Mouse (Mus musculus) myocyte (in vitro differentiated cells): ENCODE measurements at regions not wholly inside any gene's neighbourhood (a gene's known extent, or its start where the extent isn't known, plus 50 kb on each side); places are given as distances from the start of the nearest gene placed in this dataset.
"Not testable (repeated sequence)": the region's sequence is repeated elsewhere in the genome, so short reads cannot be mapped to it uniquely, and the experiment has no call there.

Experiments
- H3K27me3 ChIP-seq: one replicate; pipeline ENCODE4 v1.6.1; 2011; ENCODE audit not compliant: control insufficient read depth, insufficient read depth, insufficient read length
- H3K36me3 ChIP-seq: one replicate; pipeline ENCODE4 v1.6.1; 2011; ENCODE audit not compliant: control insufficient read depth, insufficient read depth
- H3K4me2 ChIP-seq: one replicate; pipeline ENCODE4 v1.6.1; 2011; ENCODE audit warnings: low read depth, control low read depth
- H3K4me3 ChIP-seq: one replicate; pipeline ENCODE4 v1.5.1; 2011; ENCODE audit warnings: mild to moderate bottlenecking, control low read depth, moderate library complexity
- H3K79me2 ChIP-seq: one replicate; pipeline ENCODE4 v1.6.1; 2011; ENCODE audit not compliant: control insufficient read depth, insufficient read depth
- H3ac ChIP-seq: one replicate; pipeline ENCODE4 v1.6.1; 2011; ENCODE audit not compliant: control insufficient read depth, insufficient read length
- CEBPB ChIP-seq: IDR thresholded peaks from 2 replicates; pipeline ENCODE4 v1.6.1; 2011; ENCODE audit warnings: mild to moderate bottlenecking, moderate library complexity; ENCODE audit not compliant: poor library complexity, insufficient read depth, severe bottlenecking
- E2F4 ChIP-seq: IDR thresholded peaks from one replicate; pipeline ENCODE4 v1.6.1; 2011; ENCODE audit warnings: mild to moderate bottlenecking, control low read depth, moderate library complexity; ENCODE audit not compliant: insufficient read depth
- MAX ChIP-seq: IDR thresholded peaks from one replicate; pipeline ENCODE4 v1.6.1; 2011; ENCODE audit warnings: low read depth, mild to moderate bottlenecking, control low read depth
- MYOD1 ChIP-seq, 3 experiments: IDR thresholded peaks; one replicate each; pipeline ENCODE4 v1.6.1; 2011; ENCODE audit warnings: control low read depth in 2 of 3, low read depth in 2 of 3, mild to moderate bottlenecking in 2 of 3, moderate library complexity in 1 of 3; ENCODE audit not compliant: insufficient read length in 2 of 3, control insufficient read depth in 1 of 3
- MYOG ChIP-seq, 3 experiments: IDR thresholded peaks; one replicate each; pipeline ENCODE4 v1.6.1; 2011; ENCODE audit warnings: control low read depth in 2 of 3, low read depth in 2 of 3, mild to moderate bottlenecking in 2 of 3; ENCODE audit not compliant: insufficient read length in 2 of 3, control insufficient read depth in 1 of 3, insufficient read depth in 1 of 3
- POLR2A ChIP-seq: IDR thresholded peaks from one replicate; pipeline ENCODE4 v1.6.1; 2011; ENCODE audit warnings: low read depth, mild to moderate bottlenecking, control low read depth, moderate library complexity; ENCODE audit not compliant: insufficient read length
- POLR2AphosphoS2 ChIP-seq: IDR thresholded peaks from one replicate; pipeline ENCODE4 v1.6.1; 2011; ENCODE audit warnings: low read depth, control low read depth; ENCODE audit not compliant: insufficient read length
- REST ChIP-seq: IDR thresholded peaks from one replicate; pipeline ENCODE4 v1.6.1; 2011; ENCODE audit warnings: mild to moderate bottlenecking, control low read depth, moderate library complexity; ENCODE audit not compliant: insufficient read depth, insufficient read length
- SRF ChIP-seq: IDR thresholded peaks from one replicate; pipeline ENCODE4 v1.6.1; 2011; ENCODE audit warnings: low read depth; ENCODE audit not compliant: control insufficient read depth, insufficient read length
- TCF12 ChIP-seq: IDR thresholded peaks from one replicate; pipeline ENCODE4 v1.6.1; 2011; ENCODE audit warnings: mild to moderate bottlenecking, control low read depth; ENCODE audit not compliant: poor library complexity, insufficient read depth, severe bottlenecking
- TCF3 ChIP-seq: IDR thresholded peaks from one replicate; pipeline ENCODE4 v1.6.1; 2011; ENCODE audit warnings: low read depth, control low read depth; ENCODE audit not compliant: insufficient read length
- USF1 ChIP-seq: IDR thresholded peaks from one replicate; pipeline ENCODE4 v1.6.1; 2011; ENCODE audit warnings: low read depth, mild to moderate bottlenecking, control low read depth, moderate library complexity

DNA sequence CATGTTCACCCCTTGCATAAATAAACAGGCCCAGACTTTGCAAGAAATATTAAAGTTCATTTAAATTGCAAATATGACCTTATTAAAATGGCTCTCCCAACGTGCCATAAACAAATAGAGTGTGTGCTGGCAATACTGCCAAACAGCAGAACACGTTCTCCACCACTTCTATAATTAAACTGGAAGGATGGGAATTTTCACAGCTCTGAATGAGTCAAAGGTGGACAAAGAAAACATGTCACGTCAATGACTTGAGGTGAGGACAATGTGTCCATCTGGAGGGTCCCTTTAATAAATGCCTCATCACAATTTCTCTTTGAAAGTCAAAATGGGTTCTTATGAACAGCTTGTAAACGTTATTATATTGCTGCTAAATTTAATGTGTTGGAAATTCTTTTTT lies 114.8 kb downstream of the Galc start:
- H3K4me2 ChIP-seq = no peak overlapping the region
- no peaks in the 10 kb centered on the region for H3K79me2 ChIP-seq
- H3ac ChIP-seq = no peak overlapping the region
- H3K27me3 ChIP-seq = no peaks in the 10 kb centered on the region
- no peaks in the 10 kb centered on the region for H3K36me3 ChIP-seq
- TF ChIP-seq TCF12 (no peak), REST (no peak), USF1 (no peak), MYOD1 (IDR thresholded peaks at IDR 0.05; ENCODE audit: control insufficient read depth in 1 of 3, insufficient read length in 2 of 3, low read depth in 2 of 3) (no peak), CEBPB (no peak), MYOG (IDR thresholded peaks at IDR 0.05; ENCODE audit: control insufficient read depth in 1 of 3, insufficient read depth in 1 of 3, insufficient read length in 2 of 3, low read depth in 2 of 3) (no peak), MAX (no peak), POLR2A (no peak), SRF (no peak), TCF3 (no peak), E2F4 (no peak), POLR2AphosphoS2 (no peak)
- H3K4me3 ChIP-seq = no peak overlapping the region

DNA sequence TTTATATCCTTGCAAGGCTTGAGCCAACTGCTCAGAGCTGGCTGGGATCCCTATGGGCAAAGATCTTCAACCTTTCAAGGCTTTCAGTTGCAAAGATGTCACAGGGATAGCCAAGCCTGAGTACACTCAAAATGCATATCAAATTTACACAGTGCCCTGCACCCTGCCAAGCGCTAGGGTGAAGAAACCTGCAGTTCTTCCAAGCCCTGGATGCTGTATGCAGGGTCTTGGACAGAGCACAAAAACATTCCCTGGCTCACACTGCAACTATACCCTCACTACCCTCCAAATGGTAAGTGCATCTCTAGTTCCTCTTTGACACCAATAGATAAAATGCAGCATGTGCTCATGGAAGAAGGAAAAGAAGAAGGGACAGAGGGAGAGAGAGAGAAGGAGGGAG lies 116.1 kb downstream of the Galc start:
- Histone ChIP-seq H3K79me2 (no peaks in the 10 kb centered on the region), H3K4me3 (no peak overlapping the region), H3ac (no peak overlapping the region), H3K36me3 (no peaks in the 10 kb centered on the region), H3K27me3 (no peaks in the 10 kb centered on the region), H3K4me2 (no peak overlapping the region)
- TF ChIP-seq POLR2A = no peak
- TF ChIP-seq POLR2AphosphoS2 = no peak
- no peak for TF ChIP-seq MYOD1 (IDR thresholded peaks at IDR 0.05; ENCODE audit: control insufficient read depth in 1 of 3, insufficient read length in 2 of 3, low read depth in 2 of 3)
- no peak for TF ChIP-seq CEBPB
- no peak for TF ChIP-seq TCF12
- no peak for TF ChIP-seq MAX
- no peak for TF ChIP-seq USF1
- no peak for TF ChIP-seq SRF
- TF ChIP-seq REST = no peak
- no peak for TF ChIP-seq TCF3

DNA sequence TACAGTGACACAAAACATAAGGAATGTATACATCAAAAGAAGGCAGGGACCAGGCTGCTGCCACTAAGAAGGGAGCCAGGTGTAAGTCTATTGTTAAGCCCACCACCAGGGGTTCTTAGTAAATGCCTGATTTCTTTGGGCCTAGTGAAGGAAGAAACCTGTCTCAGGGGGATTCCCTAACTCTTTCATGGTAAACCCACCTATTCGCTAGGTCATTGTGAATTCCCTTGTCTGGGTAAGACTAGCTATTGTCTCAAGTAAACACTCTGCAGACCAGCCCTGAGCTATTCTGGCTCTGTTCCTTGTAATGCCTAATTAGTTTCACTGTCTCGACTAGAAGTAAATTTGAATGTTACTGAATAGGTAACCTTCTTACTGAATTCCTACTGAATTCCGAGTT lies 119.4 kb downstream of the Galc start:
- not testable (repeated sequence) for H3K27me3 ChIP-seq, H3K36me3 ChIP-seq, H3K79me2 ChIP-seq, H3K4me3 ChIP-seq, H3ac ChIP-seq, H3K4me2 ChIP-seq

DNA sequence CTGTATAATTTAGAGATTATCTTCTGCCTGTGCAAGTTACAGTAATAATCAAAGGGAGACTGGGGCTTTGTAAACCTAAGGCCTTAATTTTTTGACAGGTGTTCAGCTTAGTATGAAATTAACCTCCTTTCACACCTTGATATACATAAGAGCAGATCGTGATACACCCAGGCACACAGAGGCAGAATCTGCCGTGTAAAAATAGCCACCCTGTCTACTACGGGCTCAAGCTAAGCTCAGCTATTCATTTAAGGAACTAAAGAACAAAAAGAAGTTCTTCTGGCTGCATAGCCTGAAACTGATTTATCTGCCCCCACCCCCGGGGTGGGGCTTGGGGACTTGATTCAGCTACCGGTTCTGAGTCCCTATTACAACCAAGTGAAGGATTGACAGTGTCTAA lies 128.0 kb downstream of the Galc start:
- Histone ChIP-seq H3K36me3 (no peaks in the 10 kb centered on the region), H3K4me2 (no peak overlapping the region), H3K27me3 (no peaks in the 10 kb centered on the region), H3K4me3 (no peak overlapping the region), H3K79me2 (no peaks in the 10 kb centered on the region), H3ac (no peak overlapping the region)
- TF ChIP-seq MAX (no peak), REST (no peak), USF1 (no peak), MYOG (IDR thresholded peaks at IDR 0.05; ENCODE audit: control insufficient read depth in 1 of 3, insufficient read depth in 1 of 3, insufficient read length in 2 of 3, low read depth in 2 of 3) (no peak), E2F4 (no peak), TCF3 (no peak), POLR2AphosphoS2 (no peak)

DNA sequence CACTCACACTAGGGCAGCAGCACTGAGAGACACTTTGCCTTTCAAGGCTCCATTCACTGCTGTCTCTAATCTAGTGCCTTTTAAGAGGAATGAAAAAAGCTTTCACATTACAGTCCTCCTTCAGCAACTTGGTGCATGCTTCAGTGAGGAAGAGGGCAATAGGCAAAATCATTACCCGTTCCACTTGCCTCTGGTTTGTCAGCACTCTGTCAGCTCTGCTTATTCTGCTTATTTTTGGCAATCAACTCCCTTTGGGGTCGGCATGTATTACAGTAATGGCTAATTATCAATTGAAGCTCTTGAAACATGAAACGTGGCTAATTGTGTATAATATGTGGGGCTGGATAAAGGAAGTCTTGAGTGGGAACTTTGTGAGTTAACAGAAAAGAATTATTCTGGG lies 135.7 kb downstream of the Galc start:
- Histone ChIP-seq H3K27me3 (no peaks in the 10 kb centered on the region), H3K4me2 (no peak overlapping the region), H3K36me3 (no peaks in the 10 kb centered on the region), H3K79me2 (no peaks in the 10 kb centered on the region), H3K4me3 (no peak overlapping the region), H3ac (no peak overlapping the region)
- TF ChIP-seq CEBPB (no peak), TCF12 (no peak), POLR2AphosphoS2 (no peak), TCF3 (no peak), E2F4 (no peak), MYOD1 (IDR thresholded peaks at IDR 0.05; ENCODE audit: control insufficient read depth in 1 of 3, insufficient read length in 2 of 3, low read depth in 2 of 3) (no peak), POLR2A (no peak), MAX (no peak), SRF (no peak), USF1 (no peak), MYOG (IDR thresholded peaks at IDR 0.05; ENCODE audit: control insufficient read depth in 1 of 3, insufficient read depth in 1 of 3, insufficient read length in 2 of 3, low read depth in 2 of 3) (no peak), REST (no peak)
